Mouse (Mus musculus) cerebellum, postnatal 10 days (tissue): ENCODE measurements around the gene Gm8994.
A peak's percentile ranks its signal among the peaks of the same experiment; 100 is the strongest.
"Not testable (repeated sequence)": the region's sequence is repeated elsewhere in the genome, so short reads cannot be mapped to it uniquely, and the experiment has no call there.

Experiments
- DNase-seq, 2 experiments: peaks; one replicate each; pipeline ENCODE4 v3.0.0; 2021; ENCODE audit warnings: mixed read lengths in 2 of 2

Gene Gm8994

GRCm38 (mm10) chr6:136327239-136327638 is at the start of gene Gm8994:
TSS of gene Gm8994 (plus strand) at chr6:136327539.
- DNase-seq, result not testable (repeated sequence)

DNA sequence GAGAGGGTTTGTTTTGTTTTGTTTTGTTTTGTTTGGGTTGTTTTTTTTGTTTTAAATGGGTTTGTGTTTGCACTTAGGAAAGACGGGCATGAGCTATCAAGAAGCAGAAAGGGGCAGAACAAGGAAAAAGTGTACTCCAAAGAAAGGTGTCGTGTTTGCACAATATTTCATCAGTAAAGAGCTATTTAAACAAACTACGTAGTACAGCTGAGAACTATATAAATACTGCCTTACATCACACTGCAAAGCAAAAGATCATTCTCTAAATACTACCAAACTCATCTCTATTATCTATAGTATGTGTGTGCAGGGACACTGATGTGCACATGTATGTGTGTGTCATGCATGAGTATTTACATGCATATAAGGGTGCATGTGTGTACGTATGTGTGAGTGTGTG is 49.7 kb upstream of the Gm8994 start:
- DNase-seq, result no peak

GRCm38 (mm10) chr6:136284565-136284964 is 42.8 kb upstream of the Gm8994 start:
- DNase-seq, result peak; percentile 35 to 40

GRCm38 (mm10) chr6:136286180-136286579 is 41.2 kb upstream of the Gm8994 start:
- no peak for DNase-seq

GRCm38 (mm10) chr6:136286589-136286988 is 40.8 kb upstream of the Gm8994 start:
- DNase-seq, result no peak

DNA sequence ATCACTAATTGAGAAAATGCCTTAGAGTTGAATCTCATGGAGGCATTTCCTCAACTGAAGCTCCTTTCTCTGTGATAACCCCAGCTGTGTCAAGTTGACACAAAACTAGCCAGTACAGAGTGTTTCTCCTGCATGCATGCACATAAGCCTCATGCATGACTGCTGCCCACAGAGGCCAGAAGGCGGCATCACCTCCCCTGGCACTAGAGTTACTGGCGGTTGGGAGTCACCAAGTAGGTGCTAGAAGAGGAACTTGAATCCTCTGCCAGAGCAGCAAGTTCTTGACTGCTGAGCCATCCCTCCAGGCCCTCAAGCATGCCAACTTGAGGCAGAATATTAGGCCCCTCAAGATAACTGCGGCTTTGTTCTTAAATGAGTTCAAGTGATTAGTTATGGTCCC is 35.9 kb upstream of the Gm8994 start:
- DNase-seq, result no peak

GRCm38 (mm10) chr6:136291951-136292714 is 35.2 kb upstream of the Gm8994 start:
- DNase-seq, result no peak

- peak; percentile 15 to 26 for DNase-seq
These were observed 33.6 kb upstream of the Gm8994 start for GRCm38 (mm10) chr6:136293700-136294099.

DNA sequence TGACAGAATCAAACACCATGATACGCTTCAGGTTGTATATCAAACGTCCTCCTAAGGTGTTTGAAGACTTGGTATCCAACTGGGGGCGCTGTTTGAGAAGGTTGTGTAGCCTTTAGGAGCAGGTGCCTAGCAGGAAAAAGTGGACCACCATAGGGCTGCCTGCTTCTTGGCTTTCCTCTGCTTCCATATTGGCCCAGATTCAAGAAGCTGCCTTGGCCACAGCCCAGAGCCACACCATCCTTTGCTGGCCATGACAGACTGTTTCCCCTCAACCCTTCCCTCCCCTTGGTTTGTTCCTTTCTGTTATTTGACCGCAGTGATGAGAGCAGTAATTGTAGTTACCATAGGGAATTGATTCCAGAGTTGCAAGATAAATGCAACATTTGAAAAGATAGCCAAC is 31.5 kb upstream of the Gm8994 start:
- peak; percentile 94 to 95 for DNase-seq

GRCm38 (mm10) chr6:136296251-136296650 is 31.1 kb upstream of the Gm8994 start:
- DNase-seq, result no peak

GRCm38 (mm10) chr6:136303514-136303913 is 23.8 kb upstream of the Gm8994 start:
- no peak for DNase-seq

DNA sequence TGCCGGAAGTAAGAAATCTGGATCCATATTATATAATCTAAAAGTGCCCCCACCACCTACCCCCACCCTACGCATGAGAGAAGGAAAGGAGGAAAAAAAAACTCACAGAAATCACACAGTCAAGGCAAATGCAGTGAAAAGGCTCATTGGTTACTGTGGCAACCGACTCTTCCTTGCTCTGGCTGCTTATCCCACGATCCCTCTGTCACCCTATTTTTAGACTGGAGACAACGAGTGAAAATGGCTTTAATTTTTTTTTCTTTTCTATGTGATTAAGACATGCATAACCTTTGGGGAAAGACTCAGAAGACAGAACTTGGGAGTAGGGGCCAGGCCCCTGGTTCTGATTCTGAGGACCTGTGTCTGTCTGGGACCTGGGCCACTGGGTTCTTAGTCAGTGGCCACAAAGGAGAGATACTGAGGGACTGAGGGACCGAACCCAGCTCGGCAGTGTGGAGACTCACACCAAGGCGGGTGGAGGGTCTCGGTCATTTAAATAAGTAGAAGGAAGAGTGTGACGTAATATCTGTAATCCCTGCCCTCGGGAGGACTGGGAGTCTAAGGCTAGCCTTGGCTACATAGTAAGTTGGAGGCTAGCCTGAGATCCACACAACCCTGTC is 22.9 kb upstream of the Gm8994 start:
- DNase-seq, result no peak

DNA sequence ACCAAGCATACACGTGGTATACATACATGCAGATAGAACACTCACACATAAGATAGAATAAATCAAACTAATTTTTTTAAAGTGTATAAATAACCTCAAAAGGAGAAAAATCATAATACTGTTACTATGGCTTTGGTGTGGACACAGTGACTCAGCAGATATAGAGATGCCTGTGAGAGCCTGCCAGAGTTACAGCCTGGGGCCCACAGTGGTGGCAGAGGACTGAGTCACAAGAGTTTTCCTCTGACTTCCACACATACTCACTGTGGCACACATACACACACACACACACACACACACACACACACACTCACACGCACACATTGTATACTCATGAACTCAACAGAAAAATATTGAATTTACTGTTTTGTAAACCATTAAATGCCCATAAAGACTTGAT is 17.9 kb upstream of the Gm8994 start:
- DNase-seq, result no peak

DNA sequence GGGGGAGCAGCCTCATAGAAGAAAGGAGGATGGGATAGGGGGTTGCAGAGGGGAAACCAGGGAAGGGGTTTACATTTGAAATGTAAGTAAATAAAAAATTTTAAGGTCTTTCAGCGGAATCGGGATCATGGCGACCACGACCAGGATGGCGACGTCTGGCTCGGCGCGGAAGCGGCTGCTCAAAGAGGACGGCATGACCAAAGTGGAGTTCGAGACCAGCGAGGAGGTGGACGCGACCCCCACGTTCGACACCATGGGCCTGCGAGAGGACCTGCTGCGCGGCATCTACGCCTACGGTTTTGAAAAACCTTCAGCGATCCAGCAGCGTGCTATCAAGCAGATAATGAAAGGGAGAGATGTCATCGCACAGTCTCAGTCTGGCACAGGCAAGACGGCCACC is 1.1 kb downstream of the Gm8994 start:
- DNase-seq, result not testable (repeated sequence)

DNA sequence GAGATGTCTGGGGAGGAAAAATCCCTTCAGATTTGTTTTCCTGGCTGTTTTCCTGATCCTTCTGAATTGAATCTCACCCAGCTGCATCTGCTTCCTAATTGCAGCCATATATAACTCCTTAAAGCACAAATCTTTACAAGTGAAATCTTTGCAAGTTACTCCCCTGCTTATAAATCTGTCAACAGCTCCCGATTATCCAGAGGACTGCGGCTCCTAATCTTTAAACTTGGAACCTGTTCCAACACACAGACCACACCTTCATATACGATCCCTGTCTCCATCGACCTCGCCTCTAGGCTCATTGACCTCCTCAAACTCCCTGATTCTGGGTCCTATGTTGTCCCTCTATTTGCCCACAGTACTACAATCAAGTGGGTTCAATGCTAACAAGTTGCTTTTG is 13.3 kb downstream of the Gm8994 start:
- no peak for DNase-seq

DNA sequence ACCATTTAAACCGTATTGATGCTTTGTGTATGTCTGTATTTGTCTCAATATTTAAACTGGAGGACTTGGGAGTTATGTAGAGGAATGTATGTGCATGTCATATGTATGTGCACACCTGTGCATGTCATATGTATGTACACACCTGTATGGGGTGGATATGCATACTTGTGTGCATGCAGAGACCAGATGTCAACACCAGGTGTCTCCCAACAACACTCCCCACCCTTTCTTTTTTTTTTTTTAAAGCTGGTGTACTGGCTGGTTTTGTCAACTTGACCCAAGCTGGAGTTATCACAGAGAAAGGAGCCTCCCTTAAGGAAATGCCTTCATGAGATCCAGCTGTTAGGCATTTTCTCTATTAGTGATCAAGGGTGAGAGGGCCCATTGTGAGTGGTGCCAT is 13.8 kb downstream of the Gm8994 start:
- DNase-seq, result no peak

DNA sequence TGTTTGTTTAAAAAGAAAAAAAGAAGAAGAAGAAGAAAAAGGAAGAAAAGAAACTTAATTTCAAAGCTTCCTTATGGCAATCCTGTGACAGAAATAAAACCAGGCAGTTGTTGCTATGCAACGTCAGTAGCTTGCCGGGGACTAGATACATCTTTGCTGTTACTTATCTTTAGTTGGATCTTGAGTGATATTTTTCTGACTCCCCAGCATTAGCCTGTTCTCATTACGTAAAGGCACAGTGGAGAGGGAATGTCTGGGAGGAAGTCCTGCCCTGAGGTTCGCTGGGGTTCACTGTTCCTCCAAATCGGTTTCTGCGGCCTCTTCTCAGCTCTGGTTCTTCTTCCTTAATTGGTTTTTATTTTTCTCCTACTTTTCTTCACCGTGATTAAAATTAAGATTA is 16.5 kb downstream of the Gm8994 start:
- DNase-seq, result no peak

- peak; percentile 16 to 28 for DNase-seq
These were observed 17.7 kb downstream of the Gm8994 start for GRCm38 (mm10) chr6:136345034-136345433.

- DNase-seq, result no peak
These were observed 18.3 kb downstream of the Gm8994 start for GRCm38 (mm10) chr6:136345641-136346040.

DNA sequence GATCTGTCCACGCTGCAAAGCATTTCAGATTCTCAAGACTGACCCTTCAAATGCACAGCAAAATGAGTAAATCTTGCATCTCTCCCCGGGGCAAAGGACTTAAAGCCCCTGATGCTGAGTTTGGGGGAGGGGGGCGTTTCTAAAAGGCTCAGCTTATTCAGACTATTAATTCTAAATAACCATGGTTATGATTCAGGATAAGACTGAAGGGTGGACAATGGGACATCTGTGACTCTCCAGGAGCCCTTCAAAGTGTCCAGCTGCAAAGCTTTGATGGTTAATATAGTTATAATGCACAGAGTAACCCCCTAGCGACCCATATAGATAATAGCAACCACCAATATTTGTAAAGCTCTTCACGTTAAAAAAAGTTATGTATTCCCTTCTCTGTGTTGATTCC is 19.7 kb downstream of the Gm8994 start:
- no peak for DNase-seq

DNA sequence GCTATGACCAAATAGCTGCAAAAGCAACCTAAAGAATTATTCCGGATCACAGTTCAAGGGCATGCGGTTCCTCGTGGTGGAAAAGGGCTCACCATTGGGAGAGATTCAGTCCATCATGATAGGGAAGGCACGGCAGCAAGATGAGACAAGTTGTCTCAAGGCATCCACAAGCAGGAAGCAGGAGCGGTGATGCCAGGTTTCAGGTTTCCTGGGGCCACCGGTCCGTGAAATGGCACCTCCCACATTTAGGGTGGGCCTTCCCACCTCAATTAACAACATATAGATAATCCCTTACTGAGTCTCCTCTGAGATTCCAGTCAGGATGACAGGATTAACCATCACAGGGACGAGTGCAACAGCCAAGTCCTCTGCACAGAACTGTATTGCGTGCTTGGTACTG is 20.3 kb downstream of the Gm8994 start:
- no peak for DNase-seq

- peak; percentile 87 to 90 for DNase-seq
These were observed 26.3 kb downstream of the Gm8994 start for GRCm38 (mm10) chr6:136353399-136354184.

GRCm38 (mm10) chr6:136358471-136358870 is 31.1 kb downstream of the Gm8994 start:
- DNase-seq, result peak in 1 of 2 experiments; percentile 23

GRCm38 (mm10) chr6:136363313-136363712 is 36.0 kb downstream of the Gm8994 start:
- no peak for DNase-seq
